Mouse (Mus musculus) thymus, postnatal 14 days (tissue): ENCODE data around the gene Tmem100.
A peak's percentile ranks its signal among the peaks of the same experiment; 100 is the strongest.

Experiments
- DNase-seq: peaks from one replicate; pipeline ENCODE4 v3.0.0; 2021

Tmem100 gene

DNA sequence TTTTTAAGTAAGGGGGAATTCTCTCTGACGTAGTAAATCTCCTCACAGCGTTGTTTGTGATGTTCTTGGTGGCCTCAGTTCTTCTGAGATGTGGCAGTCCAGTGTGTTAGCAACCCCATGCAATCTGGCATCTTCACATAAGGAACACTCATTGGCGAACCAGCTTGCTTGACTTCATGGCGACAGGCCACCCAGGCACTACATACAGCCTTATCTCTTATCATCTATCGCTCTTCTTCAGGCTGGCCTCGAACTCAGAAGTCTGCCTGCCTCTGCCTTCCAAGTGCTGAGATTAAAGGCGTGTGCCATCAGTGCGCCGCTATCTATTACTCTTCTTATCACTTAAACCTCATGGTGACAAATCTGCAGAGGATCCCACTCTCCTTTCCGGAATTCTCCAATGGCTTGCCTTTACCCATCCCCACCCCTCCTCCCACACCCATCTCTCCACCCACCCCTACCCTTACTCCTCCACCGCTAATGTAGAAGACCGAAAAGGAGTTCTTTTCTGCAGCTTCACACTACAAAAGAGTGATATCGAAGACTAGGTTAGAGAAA, at the start of gene Tmem100:
Gene Tmem100 (plus strand): TSS at position 508 of the 558 bp plus-strand sequence.
- no peak for DNase-seq

DNA sequence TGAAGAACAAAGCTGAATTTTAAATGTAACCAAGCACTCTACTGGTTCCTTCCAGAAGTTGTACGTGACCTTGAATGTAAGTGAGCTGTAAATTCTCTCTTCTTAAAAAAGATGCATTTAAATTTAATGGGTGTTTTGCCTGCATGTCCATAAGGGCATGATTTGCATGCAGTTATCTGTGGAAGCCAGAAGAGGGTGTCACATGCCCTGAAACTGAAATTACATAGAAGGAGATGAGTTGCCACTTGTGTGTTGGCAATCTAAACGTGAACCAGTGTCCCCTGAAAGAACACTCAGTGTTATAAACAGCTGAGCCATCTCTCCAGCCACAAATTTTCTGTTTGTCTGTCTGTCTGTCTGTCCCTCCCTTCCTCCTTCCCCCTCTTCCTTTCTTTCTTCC, 47.2 kb upstream of the Tmem100 start:
- no peak for DNase-seq

DNA sequence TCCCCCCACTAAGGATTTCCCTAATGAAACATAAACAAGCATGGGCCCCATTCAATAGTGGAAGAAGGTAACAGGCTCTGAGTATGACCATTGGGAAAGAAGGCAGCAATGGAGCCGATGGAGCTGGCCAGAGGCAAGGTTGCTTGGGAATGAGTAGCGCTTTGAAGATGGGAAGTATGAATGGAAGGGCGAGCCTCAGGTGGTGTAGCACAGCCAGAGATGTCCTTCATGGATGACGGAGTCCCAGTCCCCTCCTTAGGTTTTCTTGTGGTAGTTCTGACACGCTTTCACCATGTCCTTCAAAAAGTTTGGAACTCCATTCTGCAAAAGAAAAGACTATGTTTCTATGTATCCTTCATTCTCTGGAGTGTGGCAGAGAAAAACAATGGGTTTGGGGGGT, 45.7 kb upstream of the Tmem100 start:
- DNase-seq = no peak

DNA sequence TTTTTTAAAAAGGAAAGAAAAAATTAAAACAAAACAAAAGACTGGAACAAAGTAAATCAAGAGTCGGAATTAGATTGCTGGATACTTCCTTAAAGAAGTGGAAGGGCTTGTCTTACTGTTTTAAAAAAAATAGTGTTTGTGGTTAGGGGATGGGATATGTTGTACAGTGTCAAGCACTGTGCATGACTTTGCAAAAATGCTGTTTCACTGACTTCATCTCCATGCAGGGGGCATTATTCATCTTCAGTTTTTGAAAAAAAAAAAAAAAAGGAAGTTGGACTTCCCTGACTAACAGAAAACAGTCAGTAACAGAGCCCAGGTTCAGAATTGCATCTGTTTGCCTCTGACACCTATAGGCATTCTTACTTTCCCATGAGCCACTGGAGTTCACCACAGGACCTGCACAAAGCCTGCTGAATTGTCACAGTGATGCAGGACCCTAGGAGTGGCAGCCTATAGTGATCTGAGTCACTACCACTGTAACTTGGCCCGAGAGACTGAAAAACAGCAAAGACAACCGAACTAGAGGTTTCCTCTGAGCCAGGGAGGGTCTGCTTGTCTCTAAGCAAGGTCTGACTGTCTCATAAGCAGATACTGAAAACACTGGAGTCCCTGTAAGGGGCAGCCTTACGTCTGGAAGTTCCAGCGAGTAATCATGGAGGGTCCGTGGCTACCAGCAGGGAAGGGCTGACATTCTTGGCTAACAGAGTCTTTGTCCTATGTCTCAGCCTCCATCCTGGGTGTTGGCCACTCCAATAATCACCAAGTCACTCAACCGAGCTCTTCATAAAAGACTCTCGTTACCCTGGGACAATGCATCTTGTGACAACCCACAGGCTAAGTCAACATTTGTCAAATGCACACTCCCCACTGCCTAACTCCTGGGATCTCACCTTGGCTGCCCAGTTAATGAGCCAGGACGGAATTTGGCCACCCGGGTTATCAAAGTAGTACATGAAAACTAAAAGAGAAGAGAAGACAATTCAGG, 44.7 kb upstream of the Tmem100 start:
- DNase-seq = no peak

DNA sequence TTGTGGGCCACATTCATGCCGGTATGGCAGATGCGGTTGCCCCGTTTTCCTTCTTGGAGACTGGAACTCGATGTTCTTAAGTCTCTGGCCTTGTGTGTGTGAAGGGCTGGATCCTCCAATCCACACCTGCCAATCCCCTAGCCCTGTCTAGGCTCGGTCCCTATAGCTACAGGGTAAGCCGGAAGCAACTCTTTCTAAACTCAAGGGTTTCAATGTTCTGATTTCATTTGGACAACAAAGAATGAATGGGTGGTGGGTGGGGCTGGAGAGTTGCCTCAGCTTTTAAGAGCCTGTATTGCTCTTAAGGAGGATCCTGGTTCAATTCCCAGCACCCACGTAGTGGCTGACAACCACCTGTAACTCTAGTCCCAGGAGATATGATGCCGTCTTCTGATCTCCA, 43.6 kb upstream of the Tmem100 start:
- DNase-seq = no peak

- peak; percentile 60 for DNase-seq
Observed at GRCm38 (mm10) chr11:89988936-89989589, 41.1 kb upstream of the Tmem100 start.

DNA sequence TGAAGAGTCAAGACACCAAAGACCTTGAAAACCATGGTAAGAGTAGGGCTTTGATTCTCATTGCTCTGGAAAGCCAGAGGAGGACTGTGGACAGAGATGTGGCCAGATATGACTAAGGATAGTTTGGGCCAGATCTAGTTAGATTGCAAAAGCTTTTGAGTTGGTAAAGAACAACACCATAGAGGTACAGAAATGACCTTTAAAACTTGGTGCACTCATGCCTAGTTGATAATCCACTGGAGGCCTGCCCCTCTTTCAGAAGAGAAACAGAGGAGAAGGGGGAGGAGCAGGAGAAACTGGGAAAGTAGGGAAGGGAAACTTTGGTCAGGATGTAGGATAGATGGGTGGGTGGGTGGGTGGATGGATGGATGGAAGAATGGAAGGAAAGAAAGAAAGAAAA, 38.5 kb upstream of the Tmem100 start:
- no peak for DNase-seq

- no peak for DNase-seq
Observed at GRCm38 (mm10) chr11:89994706-89995105, 35.4 kb upstream of the Tmem100 start.

GRCm38 (mm10) chr11:89995596-89995995, 34.6 kb upstream of the Tmem100 start:
- DNase-seq = no peak

- DNase-seq = no peak
Observed at GRCm38 (mm10) chr11:89996406-89996805, 33.7 kb upstream of the Tmem100 start.

- no peak for DNase-seq
Observed at GRCm38 (mm10) chr11:89996856-89997255, 33.3 kb upstream of the Tmem100 start.

DNA sequence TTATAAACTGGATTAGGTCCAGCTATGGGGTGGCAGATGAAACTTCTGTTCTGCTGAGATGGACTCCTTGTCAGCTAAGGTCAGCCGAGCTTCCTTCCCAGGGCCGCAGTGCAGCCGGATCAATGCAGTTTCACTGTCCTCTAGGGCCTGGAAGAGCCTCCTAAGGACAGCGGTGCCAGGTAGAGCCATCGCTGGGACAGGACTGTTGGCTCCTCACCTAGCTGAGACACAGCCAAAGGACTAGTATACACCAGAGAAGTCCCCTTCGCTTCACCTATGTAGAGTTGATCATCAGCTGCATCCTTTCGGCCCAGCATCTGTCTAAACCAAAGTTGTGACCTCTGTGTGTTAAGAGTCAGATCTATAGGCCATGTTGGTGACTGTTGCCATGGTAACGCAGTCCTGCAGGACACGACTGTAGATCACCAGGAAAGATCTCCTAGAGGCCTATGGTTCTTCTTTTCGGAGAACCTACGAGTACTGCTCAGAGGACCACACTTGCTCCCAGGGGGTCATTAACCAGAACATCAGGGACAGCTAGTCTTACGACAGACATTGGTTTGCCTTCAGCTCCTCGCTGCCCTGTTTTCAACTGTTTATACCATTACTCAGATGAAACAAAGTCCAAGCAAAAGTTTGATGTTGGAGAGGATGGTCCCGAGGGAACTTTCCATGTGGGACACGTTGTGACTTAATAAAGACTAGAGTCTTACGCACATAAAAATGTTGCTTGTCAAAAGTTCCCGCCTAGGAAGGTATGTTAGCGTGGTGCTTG, 31.0 kb upstream of the Tmem100 start:
- DNase-seq = no peak

- no peak for DNase-seq
Observed at GRCm38 (mm10) chr11:90000666-90001065, 29.5 kb upstream of the Tmem100 start.

- DNase-seq = no peak
Observed at GRCm38 (mm10) chr11:90001396-90002230, 28.5 kb upstream of the Tmem100 start.

GRCm38 (mm10) chr11:90002231-90002986, 27.7 kb upstream of the Tmem100 start, which contains the start of gene Pctp:
Gene Pctp (minus strand): TSS chr11:90002894.
- DNase-seq = peak; percentile 74

DNA sequence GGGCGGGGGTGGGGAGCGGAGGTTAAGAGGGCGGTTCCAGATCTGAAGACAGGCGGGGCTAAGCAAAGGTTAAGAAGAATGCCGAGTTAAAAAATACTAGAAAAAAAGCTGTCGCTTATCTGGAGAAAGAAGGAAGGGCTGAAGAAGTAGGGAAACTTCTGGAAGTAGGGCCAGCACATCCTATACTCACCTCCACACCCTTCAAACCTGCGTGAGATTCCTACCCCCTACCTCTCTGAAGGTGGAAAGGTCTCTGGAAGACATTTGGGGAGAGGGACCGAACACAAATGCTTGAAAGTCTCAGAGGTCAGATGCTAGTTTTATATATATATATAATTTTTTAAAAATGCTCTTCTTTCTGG, 27.2 kb upstream of the Tmem100 start:
- DNase-seq = no peak

DNA sequence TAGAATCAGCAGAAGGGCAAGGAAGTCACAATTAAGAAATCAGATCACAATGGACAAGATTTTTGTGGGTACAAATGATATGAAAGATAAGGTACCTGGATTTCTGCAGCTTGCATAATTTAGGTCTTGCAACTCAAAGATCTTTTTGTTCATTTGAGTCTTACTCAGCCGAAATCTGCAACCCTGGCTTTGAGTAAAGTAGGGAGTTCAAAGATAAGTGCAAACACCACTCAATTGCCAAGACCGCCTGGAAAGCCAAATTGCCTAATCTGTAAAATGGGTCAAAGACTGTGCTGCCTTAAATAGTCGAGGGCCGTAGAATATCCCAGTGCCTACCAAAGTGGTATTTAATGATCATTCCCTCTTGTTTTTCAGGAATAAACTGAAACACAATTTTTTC, 26.8 kb upstream of the Tmem100 start:
- DNase-seq = no peak

DNA sequence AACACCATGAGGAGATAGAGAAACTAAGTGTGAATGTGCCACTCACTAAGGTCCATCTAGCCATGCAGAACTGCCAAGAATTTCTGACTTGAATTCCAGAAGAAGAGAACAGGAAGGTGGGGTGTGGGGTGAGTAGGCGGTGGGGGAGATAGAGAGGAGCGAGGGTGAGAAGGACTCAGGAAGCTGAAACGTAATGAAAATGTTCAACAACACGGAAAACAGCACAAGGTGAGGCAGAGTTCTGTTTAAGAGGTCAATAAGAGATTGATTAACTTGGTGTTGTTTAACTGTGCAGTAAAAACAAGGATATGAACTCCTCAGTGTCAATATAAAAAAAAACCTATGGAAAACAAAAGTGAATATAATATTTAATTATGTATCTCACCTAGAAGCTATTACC, 24.0 kb upstream of the Tmem100 start:
- no peak for DNase-seq

GRCm38 (mm10) chr11:90007791-90008531, 22.2 kb upstream of the Tmem100 start:
- no peak for DNase-seq

GRCm38 (mm10) chr11:90013657-90014056, 16.5 kb upstream of the Tmem100 start:
- no peak for DNase-seq

- no peak for DNase-seq
Observed at GRCm38 (mm10) chr11:90015281-90015680, 14.9 kb upstream of the Tmem100 start.
